Mouse (Mus musculus) right cerebral cortex, adult 2 months (tissue): Measurements from ENCODE around the gene Them5.

Source experiments
- DNase-seq, 2 experiments: peaks; one replicate each; pipeline ENCODE4 v3.0.0; 2021 to 2022; ENCODE audit warnings: low spot score in 2 of 2

Them5 gene

GRCm38 (mm10) chr3:94372038-94372437, 30.1 kb downstream of the Them5 start:
- no peak for DNase-seq

- DNase-seq = no peak
Observed at GRCm38 (mm10) chr3:94372641-94373040, 30.7 kb downstream of the Them5 start, which contains the start of gene Rorc. Gene Rorc, plus strand, starts transcription at chr3:94372794.

- peak; percentile 26 for DNase-seq
Observed at GRCm38 (mm10) chr3:94373090-94373489, 31.2 kb downstream of the Them5 start.

- no peak for DNase-seq
Observed at GRCm38 (mm10) chr3:94373597-94374011, 31.7 kb downstream of the Them5 start.

- DNase-seq = no peak
Observed at GRCm38 (mm10) chr3:94374636-94375035, 32.7 kb downstream of the Them5 start.

- DNase-seq = no peak
Observed at GRCm38 (mm10) chr3:94375146-94375545, 33.2 kb downstream of the Them5 start.

GRCm38 (mm10) chr3:94375861-94376260, 34.0 kb downstream of the Them5 start:
- DNase-seq = no peak

GRCm38 (mm10) chr3:94377028-94377923, 35.4 kb downstream of the Them5 start:
- no peak for DNase-seq

GRCm38 (mm10) chr3:94379831-94380510, 38.1 kb downstream of the Them5 start:
- peak; percentile 45 to 59 for DNase-seq

GRCm38 (mm10) chr3:94382308-94382707, 40.4 kb downstream of the Them5 start:
- DNase-seq = no peak

- DNase-seq = no peak
Observed at GRCm38 (mm10) chr3:94383476-94383875, 41.6 kb downstream of the Them5 start.

- no peak for DNase-seq
Observed at GRCm38 (mm10) chr3:94386671-94387070, 44.8 kb downstream of the Them5 start.

GRCm38 (mm10) chr3:94387391-94387790, 45.5 kb downstream of the Them5 start:
- no peak for DNase-seq

- no peak for DNase-seq
Observed at GRCm38 (mm10) chr3:94388047-94388446, 46.1 kb downstream of the Them5 start.

GRCm38 (mm10) chr3:94389420-94389819, 47.5 kb downstream of the Them5 start:
- DNase-seq = no peak

- DNase-seq = no peak
Observed at GRCm38 (mm10) chr3:94391001-94391400, 49.1 kb downstream of the Them5 start.

- no peak for DNase-seq
Observed at GRCm38 (mm10) chr3:94392128-94392527, 50.2 kb downstream of the Them5 start.

- no peak for DNase-seq
Observed at GRCm38 (mm10) chr3:94393049-94393448, 51.1 kb downstream of the Them5 start.

GRCm38 (mm10) chr3:94396336-94396735, 54.4 kb downstream of the Them5 start:
- no peak for DNase-seq

GRCm38 (mm10) chr3:94396851-94397250, 55.0 kb downstream of the Them5 start:
- no peak for DNase-seq
